Comparison of ENCODE assay signal across 9 mouse cellular contexts in the genomic region with DNA sequence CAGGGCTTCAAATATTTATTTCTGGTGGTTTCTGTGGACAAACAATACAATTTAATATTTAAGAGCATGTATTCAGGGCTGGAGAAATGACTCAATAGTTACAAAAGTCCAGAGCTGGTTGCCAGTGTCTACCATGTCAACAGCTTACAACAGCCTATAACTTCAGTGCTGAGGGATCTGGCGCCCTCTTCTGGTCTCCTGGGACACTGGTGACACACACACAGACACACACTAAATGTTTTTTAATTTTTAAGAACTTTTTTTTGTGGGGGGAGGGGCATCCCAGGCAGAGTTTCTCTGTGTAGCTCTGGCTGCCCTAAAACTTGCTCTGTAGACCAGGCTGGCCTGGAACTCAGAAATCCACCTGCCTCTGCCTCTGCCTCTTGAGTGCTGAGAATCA. TPM values are rescaled to one million over a fixed set of nuclear protein-coding genes. Genes with fewer than 3 reads are reported as not detected.
DNase-seq lines count a peak whose midpoint lies in the region; ATAC-seq lines count a peak whose summit lies in the region.
"Had no signal": no experiment of that assay in that cellular context is flagged by ENCODE, and none has a peak within 500 bp of the region (broad histone marks: within the 10 kb centered on the region; RNA-seq: fewer than 3 reads in every experiment).

No protein-coding gene starts in this region.

- H3K4me2 ChIP-seq in forebrain, embryonic 14.5 days (ENCODE audit: low read length): no peak overlapping the region
- no peak overlapping the region for H3K4me2 ChIP-seq in forebrain, embryonic 13.5 days
- no peak overlapping the region for H3K4me2 ChIP-seq in neural tube, embryonic 11.5 days (ENCODE audit: low read depth)

- no peak overlapping the region for H3K27ac ChIP-seq in forebrain, embryonic 14.5 days (ENCODE audit: low read depth, low read length)
- no peak overlapping the region for H3K27ac ChIP-seq in forebrain, embryonic 13.5 days
- H3K27ac ChIP-seq in neural tube, embryonic 11.5 days (ENCODE audit: low read depth, low read length): no peak overlapping the region

- H3K36me3 ChIP-seq in forebrain, embryonic 14.5 days (ENCODE audit: control insufficient read depth, insufficient read depth, low read length): no peaks in the 10 kb centered on the region
- no peaks in the 10 kb centered on the region for H3K36me3 ChIP-seq in forebrain, embryonic 13.5 days (ENCODE audit: poor library complexity, severe bottlenecking)
- H3K36me3 ChIP-seq in neural tube, embryonic 11.5 days (ENCODE audit: control insufficient read depth, insufficient read depth, low read length): no peaks in the 10 kb centered on the region

- peak; percentile 56 for DNase-seq in forebrain, embryonic 14.5 days (ENCODE audit: low spot score)
- DNase-seq in neural tube, embryonic 11.5 days (ENCODE audit: low spot score): peak; percentile 34
- DNase-seq in neural tube, embryonic 10.5 days (ENCODE audit: extremely low spot score, low spot score): no peak
- DNase-seq in adrenal gland, adult 8-10 months: peak; percentile 69
- peak; percentile 30 for DNase-seq in gastrocnemius, adult 18-20 months (ENCODE audit: low spot score)
- DNase-seq in lung, postnatal 14 days: peak; percentile 72
- no peak for DNase-seq in frontal cortex, postnatal 25 days (ENCODE audit: low spot score in 2 of 2)

- WGBS in forebrain, embryonic 14.5 days: 0% methylated on average over 1 of the region's 1 CpGs
- WGBS in forebrain, embryonic 13.5 days: 4% methylated on average over 1 of the region's 1 CpGs
- WGBS in neural tube, embryonic 11.5 days: 0% methylated on average over 1 of the region's 1 CpGs

- 0 out of 2 replicates have a peak, but pooled peaks cover 4% of the 10 kb centered on the region for H3K27me3 ChIP-seq in forebrain, embryonic 14.5 days (replicated peaks; ENCODE audit: control insufficient read depth, insufficient read depth, low read length)
- H3K27me3 ChIP-seq in forebrain, embryonic 13.5 days: peaks cover 9% of the 10 kb centered on the region; the same call in 1 of the 2 replicates
- H3K27me3 ChIP-seq in neural tube, embryonic 11.5 days (ENCODE audit: control insufficient read depth, insufficient read depth, low read length): no peaks in the 10 kb centered on the region

- no peaks in the 10 kb centered on the region for H3K4me1 ChIP-seq in forebrain, embryonic 14.5 days (ENCODE audit: control insufficient read depth, insufficient read depth, low read length)
- peaks cover 6% of the 10 kb centered on the region for H3K4me1 ChIP-seq in forebrain, embryonic 13.5 days
- no peaks in the 10 kb centered on the region for H3K4me1 ChIP-seq in neural tube, embryonic 11.5 days (ENCODE audit: control insufficient read depth, insufficient read depth, low read length)

- H3K9ac ChIP-seq in forebrain, embryonic 14.5 days (ENCODE audit: low read length): no peak overlapping the region
- no peak overlapping the region for H3K9ac ChIP-seq in forebrain, embryonic 13.5 days
- H3K9ac ChIP-seq in neural tube, embryonic 11.5 days (ENCODE audit: low read length): no peak overlapping the region

- H3K4me3 ChIP-seq in forebrain, embryonic 14.5 days (ENCODE audit: low read depth, low read length): no peak overlapping the region
- H3K4me3 ChIP-seq in forebrain, embryonic 13.5 days: no peak overlapping the region
- no peak overlapping the region for H3K4me3 ChIP-seq in neural tube, embryonic 11.5 days (ENCODE audit: low read depth, low read length)

- no peak for ATAC-seq in forebrain, embryonic 14.5 days
- no peak for ATAC-seq in forebrain, embryonic 13.5 days
- no peak for ATAC-seq in neural tube, embryonic 11.5 days (ENCODE audit: insufficient read depth, low FRiP score, low TSS enrichment)

- no peaks in the 10 kb centered on the region for H3K9me3 ChIP-seq in forebrain, embryonic 14.5 days (replicated peaks; ENCODE audit: control insufficient read depth, low read length)
- no peaks in the 10 kb centered on the region for H3K9me3 ChIP-seq in forebrain, embryonic 13.5 days (replicated peaks)
- H3K9me3 ChIP-seq in neural tube, embryonic 11.5 days (ENCODE audit: control insufficient read depth, low read length): no peaks in the 10 kb centered on the region

RNA-seq across cellular contexts. Expression of gene Procr, which starts 4.8 kb away (rescaled TPM):
- polyA plus RNA-seq in forebrain, embryonic 14.5 days (2014; fragmentation: Nextera tagmentation; extraction: Ambion mirVana): 2.2 and 4.3 TPM in 2 replicates
- 1.6 and 2.0 TPM in 2 replicates for polyA plus RNA-seq in forebrain, embryonic 13.5 days (2015; fragmentation: Nextera tagmentation; extraction: Ambion mirVana)
- polyA plus RNA-seq in neural tube, embryonic 11.5 days (2014; fragmentation: Nextera tagmentation; extraction: Ambion mirVana): 2.6 and 2.8 TPM in 2 replicates
- total RNA-seq in adrenal gland, adult 8-10 months (2022): 10 to 100 TPM; 26.6 to 47.2 (median 39.0) TPM
- total RNA-seq in gastrocnemius, adult 18-20 months (2021): 1 to 10 TPM; 6.8 to 7.9 TPM

RNA-seq across cellular contexts. Expression of gene Mmp24, which starts 19.4 kb away (rescaled TPM):
- 11.7 and 13.1 TPM in 2 replicates for polyA plus RNA-seq in forebrain, embryonic 14.5 days (2014; fragmentation: Nextera tagmentation; extraction: Ambion mirVana)
- polyA plus RNA-seq in forebrain, embryonic 13.5 days (2015; fragmentation: Nextera tagmentation; extraction: Ambion mirVana): 5.1 and 5.8 TPM in 2 replicates
- polyA plus RNA-seq in neural tube, embryonic 11.5 days (2014; fragmentation: Nextera tagmentation; extraction: Ambion mirVana): 4.3 and 5.7 TPM in 2 replicates
- 1 to 10 TPM; 1.2 to 4.5 (median 2.6) TPM for total RNA-seq in adrenal gland, adult 8-10 months (2022)
- not detected for total RNA-seq in gastrocnemius, adult 18-20 months (2021)

RNA-seq across cellular contexts. Expression of gene Gm17581, which starts 20.1 kb away (rescaled TPM):
- polyA plus RNA-seq in forebrain, embryonic 14.5 days (2014; fragmentation: Nextera tagmentation; extraction: Ambion mirVana): not detected in 2 replicates
- not detected in 2 replicates for polyA plus RNA-seq in forebrain, embryonic 13.5 days (2015; fragmentation: Nextera tagmentation; extraction: Ambion mirVana)
- polyA plus RNA-seq in neural tube, embryonic 11.5 days (2014; fragmentation: Nextera tagmentation; extraction: Ambion mirVana): not detected in 2 replicates
- total RNA-seq in adrenal gland, adult 8-10 months (2022): not detected
- total RNA-seq in gastrocnemius, adult 18-20 months (2021): not detected
- polyA plus RNA-seq: intestine, embryonic 14.5 days had no signal

RNA-seq across cellular contexts. Expression of gene Edem2, which starts 26.5 kb away (rescaled TPM):
- 39.9 TPM in 2 replicates for polyA plus RNA-seq in forebrain, embryonic 14.5 days (2014; fragmentation: Nextera tagmentation; extraction: Ambion mirVana)
- polyA plus RNA-seq in forebrain, embryonic 13.5 days (2015; fragmentation: Nextera tagmentation; extraction: Ambion mirVana): 35.1 and 38.6 TPM in 2 replicates
- polyA plus RNA-seq in neural tube, embryonic 11.5 days (2014; fragmentation: Nextera tagmentation; extraction: Ambion mirVana): 33.1 and 36.0 TPM in 2 replicates
- 10 to 100 TPM; 41.1 to 65.1 (median 54.5) TPM for total RNA-seq in adrenal gland, adult 8-10 months (2022)
- 1 to 10 TPM; 4.3 to 4.9 TPM for total RNA-seq in gastrocnemius, adult 18-20 months (2021)

Comparison
In these comparisons a context has a peak if more than half of its experiments do, and no peak if none do; other contexts are left out.
1. DNase-seq: peak in forebrain, embryonic 14.5 days (single experiment), neural tube, embryonic 11.5 days (single experiment), adrenal gland, adult 8-10 months (single experiment), gastrocnemius, adult 18-20 months (single experiment) and lung, postnatal 14 days (single experiment); none in neural tube, embryonic 10.5 days (single experiment) and frontal cortex, postnatal 25 days (0 of 2).